Mouse (Mus musculus) retina, postnatal 1 day (tissue): ENCODE results near the gene Calr4.

Experiments
- DNase-seq: peaks from one replicate; pipeline ENCODE4 v3.0.0-alpha.2; 2012

Calr4 gene

DNA sequence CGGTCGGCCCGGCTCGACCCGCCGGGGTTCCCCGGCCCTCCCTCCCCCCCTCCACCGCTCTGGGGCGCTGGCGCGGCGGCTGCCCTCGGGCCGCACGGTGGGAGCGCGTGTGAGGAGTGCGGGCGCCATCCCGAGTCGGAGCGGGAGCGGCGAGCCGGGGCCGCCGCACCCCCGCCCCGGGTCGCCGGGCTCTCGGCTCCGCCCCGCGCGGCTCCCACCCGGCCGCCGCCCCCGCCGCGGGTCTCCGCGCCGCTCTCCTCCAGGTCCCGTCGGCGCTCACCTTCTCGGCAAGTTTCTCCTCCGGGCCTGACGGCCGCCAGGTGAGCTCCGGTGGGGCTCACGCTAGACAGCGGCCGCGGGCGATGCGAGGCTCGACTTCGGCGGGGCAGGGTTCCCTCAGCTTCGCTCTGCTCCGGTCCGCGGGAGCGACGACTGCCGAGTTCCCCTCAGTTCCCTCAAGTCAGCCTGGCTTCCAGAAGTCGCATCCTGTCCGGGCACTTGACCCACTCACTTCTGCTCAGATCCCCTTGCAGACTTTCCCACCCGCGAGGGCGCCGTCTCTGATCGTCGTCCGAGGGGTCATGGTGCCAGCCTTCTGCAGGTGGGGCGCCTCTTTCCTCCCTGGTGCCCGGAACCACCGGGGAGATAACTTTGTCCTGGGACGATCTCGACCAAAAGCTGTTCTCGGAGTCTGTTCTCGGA, 46.3 kb downstream of the Calr4 start:
- no peak for DNase-seq

DNA sequence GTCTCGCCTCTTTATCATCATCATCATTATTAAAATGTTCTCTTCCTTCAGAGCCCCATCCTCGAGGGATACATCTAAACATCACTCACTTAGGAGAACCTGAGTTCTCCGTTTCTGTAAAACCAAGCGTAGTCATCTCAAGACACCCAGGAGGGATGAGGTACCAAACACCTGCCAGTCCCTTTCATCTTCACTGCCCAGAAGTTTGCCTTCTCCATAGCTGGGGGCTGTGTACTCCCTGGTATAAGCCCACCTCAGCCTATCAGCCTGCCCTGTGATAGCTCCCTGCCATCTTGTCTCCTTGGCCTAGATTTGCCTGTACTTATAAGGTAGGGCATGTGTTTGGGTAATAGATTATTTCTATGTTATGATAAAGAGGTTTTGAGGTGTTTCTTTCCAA, 46.9 kb downstream of the Calr4 start:
- DNase-seq, result peak; percentile 6

DNA sequence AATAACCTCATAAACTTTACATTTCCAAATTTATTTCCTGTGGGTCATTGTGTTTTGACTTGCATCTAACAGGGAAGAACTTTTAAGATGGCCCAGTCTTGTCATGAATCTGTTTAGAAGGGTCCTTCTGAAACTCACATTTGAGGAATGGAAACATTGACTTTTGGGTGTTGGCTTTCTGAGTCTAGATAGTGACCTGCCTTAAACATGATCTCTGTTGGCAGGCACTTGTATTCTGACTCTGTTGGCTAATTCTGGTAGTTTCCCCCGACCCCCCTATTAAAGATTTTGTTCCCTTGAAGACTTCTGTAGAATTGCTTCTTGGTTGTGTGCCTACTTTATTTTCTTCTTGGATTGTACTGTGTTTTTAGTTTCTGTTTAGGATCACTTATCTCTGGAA, 47.7 kb downstream of the Calr4 start:
- DNase-seq, result no peak

DNA sequence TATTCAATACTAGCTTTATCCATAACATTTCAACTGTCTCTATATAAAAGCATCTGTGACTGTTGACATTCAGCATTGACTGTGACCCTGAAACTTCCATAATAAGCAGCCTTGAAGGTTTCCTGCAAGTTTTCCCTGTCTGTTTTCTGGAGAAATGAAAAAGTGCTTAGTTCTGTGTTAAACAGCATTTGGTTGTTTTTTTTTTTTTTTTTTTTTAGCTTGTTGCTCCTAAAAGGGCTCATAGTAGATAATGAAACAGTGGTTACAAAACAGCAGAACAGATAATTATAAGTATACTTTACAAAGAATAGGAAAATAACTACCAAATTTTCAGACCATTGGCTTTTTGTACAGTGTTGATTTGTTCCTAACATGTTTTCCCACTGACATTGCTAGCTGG, 60.3 kb downstream of the Calr4 start:
- DNase-seq, result no peak

DNA sequence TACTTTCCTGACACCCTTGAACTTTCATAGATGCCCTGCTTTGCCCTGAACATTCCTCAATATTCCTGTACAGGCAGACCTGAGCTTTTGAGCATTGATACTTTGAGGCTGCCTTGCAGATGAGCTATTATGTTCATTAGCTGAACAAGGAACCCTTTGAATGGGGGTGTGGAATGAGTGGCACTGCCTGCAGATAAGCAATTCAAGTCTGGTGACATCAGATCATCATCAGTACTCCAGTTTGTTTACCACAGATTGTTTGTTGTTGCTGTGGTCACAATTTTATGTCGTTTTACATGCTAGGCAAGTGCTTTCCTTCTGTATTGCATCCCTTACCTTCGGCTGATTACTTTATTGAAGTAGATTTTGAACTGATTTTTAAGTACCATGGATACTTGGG, 62.2 kb downstream of the Calr4 start:
- DNase-seq, result no peak

DNA sequence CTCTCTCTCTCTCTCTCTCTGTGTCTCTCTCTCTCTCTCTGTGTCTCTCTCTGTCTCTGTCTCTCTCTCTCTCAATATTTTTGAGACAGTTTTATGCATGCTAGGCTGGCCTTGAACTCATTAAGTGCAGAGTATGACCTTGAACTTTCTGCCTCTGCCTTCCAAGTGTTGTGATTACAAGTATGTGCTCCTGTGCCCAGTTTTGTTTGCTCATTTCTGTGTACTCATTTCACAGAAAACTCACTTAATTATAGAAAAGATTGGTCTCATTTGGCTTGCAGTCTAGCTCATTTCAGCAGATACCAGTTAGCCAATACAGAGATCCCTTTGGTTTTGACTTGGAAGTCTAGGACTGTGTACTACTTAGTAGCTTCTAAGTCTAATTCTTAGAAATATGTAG, 64.9 kb downstream of the Calr4 start:
- no peak for DNase-seq
